Mouse (Mus musculus) heart, embryonic 13.5 days (tissue): ENCODE results near the gene Rfx7. TPM values are rescaled to one million over a fixed set of nuclear protein-coding genes. Genes with fewer than 3 reads are reported as not detected.
"Not testable (repeated sequence)": the region's sequence is repeated elsewhere in the genome, so short reads cannot be mapped to it uniquely, and the experiment has no call there.

Experiments used
- ATAC-seq: fragments of 200-750 bp; cut with Nextera tagmentation; 2 replicates; pipeline ENCODE4 v1.8.0; 2017; ENCODE audit warnings: moderate TSS enrichment; ENCODE audit not compliant: insufficient number of reproducible peaks, low FRiP score, low TSS enrichment; ENCODE audit errors: extremely low read depth
- H3K27ac ChIP-seq: fragments of 300-500 bp; sonication (generic); replicated peaks from 2 replicates; pipeline ENCODE4 v1.5.1; 2015; ENCODE audit warnings: moderate library complexity, mild to moderate bottlenecking, inconsistent platforms
- H3K27me3 ChIP-seq: fragments of 300-500 bp; sonication (generic); replicated peaks from 2 replicates; pipeline ENCODE4 v1.6.1; 2015; ENCODE audit warnings: mild to moderate bottlenecking, inconsistent platforms
- H3K36me3 ChIP-seq: fragments of 300-500 bp; sonication (generic); 2 replicates; pipeline ENCODE4 v1.6.1; 2015; ENCODE audit warnings: mild to moderate bottlenecking, inconsistent platforms
- H3K4me1 ChIP-seq: fragments of 300-500 bp; sonication (generic); 2 replicates; pipeline ENCODE4 v1.6.1; 2015; ENCODE audit warnings: inconsistent platforms
- H3K4me2 ChIP-seq: fragments of 300-500 bp; sonication (generic); 2 replicates; pipeline ENCODE4 v1.6.1; 2015; ENCODE audit warnings: inconsistent platforms, mild to moderate bottlenecking, moderate library complexity
- H3K4me3 ChIP-seq: fragments of 300-500 bp; sonication (generic); 2 replicates; pipeline ENCODE4 v1.5.1; 2015; ENCODE audit warnings: moderate library complexity, mild to moderate bottlenecking, inconsistent platforms
- H3K9ac ChIP-seq: fragments of 300-500 bp; sonication (generic); 2 replicates; pipeline ENCODE4 v1.6.1; 2015; ENCODE audit warnings: inconsistent platforms, mild to moderate bottlenecking, moderate library complexity
- H3K9me3 ChIP-seq: fragments of 300-500 bp; sonication (generic); 2 replicates; pipeline ENCODE4 v1.6.1; 2016; ENCODE audit warnings: inconsistent platforms
- WGBS: fragments of 180-500 bp; shearing (Covaris S2); methylation state at CpG from one replicate; pipeline ENCODE4 v1.1.7; 2015; ENCODE audit warnings: mixed read lengths; 5-methylcytosine and 5-hydroxymethylcytosine counted together
- polyA plus RNA-seq: library from polyadenylated mRNA; unstranded; fragments of >200 nt; fragmentation: Nextera tagmentation; extraction: Ambion mirVana; gene quantifications from 2 replicates; pipeline ENCODE4 v1.2.1, GENCODE M21; 2015

Rfx7 gene
- polyA plus RNA-seq, 1 experiment from 2014 or later, result 6.1 TPM

GRCm38 (mm10) chr9:72558780-72559179, 26.7 kb downstream of the Rfx7 start:
- Histone ChIP-seq H3K27me3 (no peaks in the 10 kb centered on the region), H3K4me3 (no peak overlapping the region), H3K36me3 (no peaks in the 10 kb centered on the region), H3K9ac (no peak overlapping the region), H3K9me3 (no peaks in the 10 kb centered on the region), H3K27ac (no peak overlapping the region), H3K4me2 (no peak overlapping the region), H3K4me1 (no peaks in the 10 kb centered on the region)
- ATAC-seq, result no peak
- WGBS, result 82% methylated on average over 1 of the region's 1 CpGs

GRCm38 (mm10) chr9:72560316-72560715, 28.3 kb downstream of the Rfx7 start:
- no peak overlapping the region for H3K9ac ChIP-seq
- no peak overlapping the region for H3K4me2 ChIP-seq
- WGBS, result 91% methylated on average over 2 of the region's 2 CpGs
- no peaks in the 10 kb centered on the region for H3K36me3 ChIP-seq
- H3K9me3 ChIP-seq, result no peaks in the 10 kb centered on the region
- no peaks in the 10 kb centered on the region for H3K27me3 ChIP-seq
- no peak overlapping the region for H3K27ac ChIP-seq
- H3K4me3 ChIP-seq, result no peak overlapping the region
- ATAC-seq, result no peak
- no peaks in the 10 kb centered on the region for H3K4me1 ChIP-seq

GRCm38 (mm10) chr9:72563277-72563676, 31.2 kb downstream of the Rfx7 start:
- Histone ChIP-seq H3K27ac (no peak overlapping the region), H3K4me1 (no peaks in the 10 kb centered on the region), H3K9ac (no peak overlapping the region), H3K27me3 (no peaks in the 10 kb centered on the region), H3K4me3 (no peak overlapping the region), H3K36me3 (no peaks in the 10 kb centered on the region), H3K9me3 (0 out of 2 replicates have a peak, but pooled peaks cover 3% of the 10 kb centered on the region), H3K4me2 (no peak overlapping the region)
- 88% methylated on average over 3 of the region's 3 CpGs for WGBS
- ATAC-seq, result no peak

- no peak overlapping the region for H3K4me2 ChIP-seq
- no peaks in the 10 kb centered on the region for H3K4me1 ChIP-seq
- no peak overlapping the region for H3K27ac ChIP-seq
- H3K4me3 ChIP-seq, result no peak overlapping the region
- ATAC-seq, result no peak
- 55% methylated on average over 2 of the region's 2 CpGs for WGBS
- no peaks in the 10 kb centered on the region; the same call in 1 of the 2 replicates for H3K36me3 ChIP-seq
- H3K9ac ChIP-seq, result no peak overlapping the region
- H3K27me3 ChIP-seq, result no peaks in the 10 kb centered on the region
- H3K9me3 ChIP-seq, result 0 out of 2 replicates have a peak, but pooled peaks cover 3% of the 10 kb centered on the region
Measured at GRCm38 (mm10) chr9:72567116-72567515, 35.1 kb downstream of the Rfx7 start.

GRCm38 (mm10) chr9:72580216-72580615, 48.2 kb downstream of the Rfx7 start:
- Histone ChIP-seq H3K4me1 (peaks cover 5% of the 10 kb centered on the region; the same call in 1 of the 2 replicates), H3K9ac (no peak overlapping the region), H3K4me2 (no peak overlapping the region), H3K36me3 (peaks cover 14% of the 10 kb centered on the region; the same call in 1 of the 2 replicates), H3K4me3 (no peak overlapping the region), H3K9me3 (no peaks in the 10 kb centered on the region), H3K27me3 (no peaks in the 10 kb centered on the region), H3K27ac (0 out of 2 replicates have a peak overlapping the region, but pooled peaks have one; percentile 21)
- no peak for ATAC-seq
- WGBS, result 10% methylated on average over 3 of the region's 3 CpGs

- no peaks in the 10 kb centered on the region for H3K4me1 ChIP-seq
- no peak for ATAC-seq
- WGBS, result 85% methylated on average over 1 of the region's 1 CpGs
Measured at GRCm38 (mm10) chr9:72590861-72591260, 58.8 kb downstream of the Rfx7 start.

GRCm38 (mm10) chr9:72592016-72592415, 60.0 kb downstream of the Rfx7 start:
- ATAC-seq, result no peak
- Histone ChIP-seq H3K36me3 (peaks cover 14% of the 10 kb centered on the region), H3K4me1 (no peaks in the 10 kb centered on the region), H3K9me3 (no peaks in the 10 kb centered on the region), H3K4me2 (no peak overlapping the region), H3K27ac (no peak overlapping the region), H3K27me3 (no peaks in the 10 kb centered on the region), H3K4me3 (no peak overlapping the region), H3K9ac (no peak overlapping the region)

More at GRCm38 (mm10) chr9:72590861-72591260, 58.8 kb downstream of the Rfx7 start:
- Histone ChIP-seq H3K36me3 (peaks cover 11% of the 10 kb centered on the region), H3K9ac (no peak overlapping the region), H3K9me3 (no peaks in the 10 kb centered on the region), H3K4me2 (no peak overlapping the region), H3K27me3 (no peaks in the 10 kb centered on the region), H3K27ac (no peak overlapping the region), H3K4me3 (no peak overlapping the region)

GRCm38 (mm10) chr9:72594656-72595055, 62.6 kb downstream of the Rfx7 start:
- 78% methylated on average over 4 of the region's 4 CpGs for WGBS
- not testable (repeated sequence) for H3K9me3 ChIP-seq, ATAC-seq, H3K27me3 ChIP-seq, H3K4me2 ChIP-seq, H3K27ac ChIP-seq, H3K4me1 ChIP-seq, H3K4me3 ChIP-seq, H3K9ac ChIP-seq
- H3K36me3 ChIP-seq, result peaks cover 23% of the 10 kb centered on the region

DNA sequence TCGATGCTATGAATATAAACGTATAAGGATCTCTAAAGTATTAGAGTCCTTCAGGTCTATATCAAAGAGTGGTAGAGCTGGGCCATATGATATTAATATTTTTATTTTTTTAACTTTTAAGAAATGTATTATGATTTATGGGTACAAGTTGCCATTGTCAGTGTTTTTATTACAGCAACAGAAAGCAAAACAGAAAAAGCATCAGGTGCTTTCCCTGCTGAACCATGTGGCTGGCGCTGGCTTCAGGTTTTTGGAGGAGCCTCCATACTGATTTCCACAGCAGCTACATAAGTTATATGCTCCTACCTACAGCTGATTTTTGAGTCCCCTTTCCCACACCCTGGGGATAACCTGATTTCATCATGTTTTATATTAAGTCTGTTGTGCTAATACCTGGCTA, 68.1 kb downstream of the Rfx7 start:
- ATAC-seq, result no peak
- WGBS, result 92% methylated on average over 3 of the region's 3 CpGs
- Histone ChIP-seq H3K27ac (no peak overlapping the region), H3K36me3 (peaks cover 29% of the 10 kb centered on the region), H3K4me3 (no peak overlapping the region), H3K4me1 (no peaks in the 10 kb centered on the region), H3K27me3 (no peaks in the 10 kb centered on the region), H3K4me2 (no peak overlapping the region), H3K9me3 (no peaks in the 10 kb centered on the region), H3K9ac (no peak overlapping the region)

- no peak overlapping the region for H3K27ac ChIP-seq
- H3K9ac ChIP-seq, result no peak overlapping the region
- peaks cover 28% of the 10 kb centered on the region for H3K36me3 ChIP-seq
- no peak overlapping the region for H3K4me3 ChIP-seq
- no peaks in the 10 kb centered on the region for H3K4me1 ChIP-seq
- no peak for ATAC-seq
- H3K27me3 ChIP-seq, result no peaks in the 10 kb centered on the region
- H3K4me2 ChIP-seq, result no peak overlapping the region
- H3K9me3 ChIP-seq, result no peaks in the 10 kb centered on the region
Measured at GRCm38 (mm10) chr9:72609771-72610170, 77.7 kb downstream of the Rfx7 start.

- Histone ChIP-seq H3K9ac (no peak overlapping the region), H3K27me3 (no peaks in the 10 kb centered on the region), H3K4me1 (no peaks in the 10 kb centered on the region), H3K27ac (no peak overlapping the region), H3K9me3 (no peaks in the 10 kb centered on the region), H3K4me3 (no peak overlapping the region), H3K4me2 (no peak overlapping the region), H3K36me3 (peaks cover 52% of the 10 kb centered on the region)
- ATAC-seq, result no peak
- 57% methylated on average over 2 of the region's 2 CpGs for WGBS
Measured at GRCm38 (mm10) chr9:72613884-72614283, 81.8 kb downstream of the Rfx7 start.

DNA sequence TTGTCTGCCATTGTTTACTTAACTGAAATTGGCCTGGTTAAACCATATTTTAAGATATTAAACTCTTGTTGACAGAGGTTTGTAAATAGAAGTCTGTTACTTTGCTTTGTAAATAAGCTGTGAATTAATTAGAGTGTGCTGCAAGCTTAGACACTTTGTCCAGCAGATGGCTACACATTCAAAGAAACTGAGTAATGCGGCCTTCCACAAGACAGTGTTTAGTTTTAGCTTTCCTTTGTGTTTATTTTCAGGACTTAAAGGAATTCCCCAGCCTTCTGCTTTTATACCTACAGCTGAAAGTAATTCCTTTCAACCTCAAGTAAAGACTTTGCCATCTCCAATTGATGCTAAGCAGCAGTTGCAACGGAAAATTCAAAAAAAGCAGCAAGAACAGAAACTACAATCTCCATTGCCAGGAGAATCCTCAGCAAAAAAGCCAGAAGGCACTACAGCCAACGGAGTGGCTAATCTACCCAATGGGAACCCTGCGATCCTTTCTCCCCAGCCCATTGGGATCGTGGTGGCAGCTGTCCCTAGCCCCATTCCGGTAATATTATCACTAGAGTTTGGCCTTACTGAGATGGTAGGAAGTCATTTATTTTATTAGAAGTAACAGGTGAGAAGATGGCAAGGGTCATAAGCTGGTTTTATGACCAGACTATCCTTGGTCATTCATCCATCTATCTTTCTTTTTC, 82.9 kb downstream of the Rfx7 start:
- 80% methylated on average over 6 of the region's 6 CpGs for WGBS
- H3K9ac ChIP-seq, result no peak overlapping the region

More for the DNA sequence above, 82.9 kb downstream of the Rfx7 start:
- ATAC-seq, result no peak
- Histone ChIP-seq H3K27me3 (no peaks in the 10 kb centered on the region), H3K9me3 (no peaks in the 10 kb centered on the region), H3K4me3 (no peak overlapping the region), H3K27ac (no peak overlapping the region), H3K4me1 (no peaks in the 10 kb centered on the region), H3K36me3 (peaks cover 57% of the 10 kb centered on the region), H3K4me2 (no peak overlapping the region)
